Mouse (Mus musculus) intestine, postnatal 0 days (tissue): ENCODE results near the gene Letmd1. TPM values are rescaled to one million over a fixed set of nuclear protein-coding genes. Genes with fewer than 3 reads are reported as not detected.

ENCODE experiments used
- ATAC-seq: fragments of 200-750 bp; cut with Nextera tagmentation; 2 replicates; pipeline ENCODE4 v1.8.0; 2017; ENCODE audit warnings: mild to moderate bottlenecking, moderate TSS enrichment, moderate library complexity
- H3K27ac ChIP-seq: fragments of 300-500 bp; sonication (generic); 2 replicates; pipeline ENCODE4 v1.5.1; 2014; ENCODE audit warnings: mild to moderate bottlenecking, low read depth, low read length, moderate library complexity
- H3K27me3 ChIP-seq: fragments of 300-500 bp; sonication (generic); replicated peaks from 2 replicates; pipeline ENCODE4 v1.6.1; 2014; ENCODE audit warnings: low read length, mixed read lengths; ENCODE audit not compliant: control insufficient read depth, insufficient read depth
- H3K36me3 ChIP-seq: fragments of 300-500 bp; sonication (generic); 2 replicates; pipeline ENCODE4 v1.6.1; 2014; ENCODE audit warnings: mild to moderate bottlenecking, moderate library complexity; ENCODE audit not compliant: control insufficient read depth, insufficient read depth
- H3K4me1 ChIP-seq: fragments of 300-500 bp; sonication (generic); replicated peaks from 2 replicates; pipeline ENCODE4 v1.6.1; 2014; ENCODE audit warnings: antibody characterized with exemption, low read length, mixed read lengths; ENCODE audit not compliant: control insufficient read depth, insufficient read depth
- H3K4me2 ChIP-seq: fragments of 300-500 bp; sonication (generic); replicated peaks from 2 replicates; pipeline ENCODE4 v1.6.1; 2014; ENCODE audit warnings: low read depth, mild to moderate bottlenecking, moderate library complexity
- H3K4me3 ChIP-seq: fragments of 300-500 bp; sonication (generic); 2 replicates; pipeline ENCODE4 v1.5.1; 2014; ENCODE audit warnings: low read depth, low read length
- H3K9ac ChIP-seq: fragments of 300-500 bp; sonication (generic); 2 replicates; pipeline ENCODE4 v1.6.1; 2014; ENCODE audit warnings: mild to moderate bottlenecking, low read depth, low read length
- H3K9me3 ChIP-seq: fragments of 300-500 bp; sonication (generic); 2 replicates; pipeline ENCODE4 v1.6.1; 2016; ENCODE audit warnings: mixed run types; ENCODE audit not compliant: control insufficient read depth
- CTCF ChIP-seq: sonication (generic); IDR thresholded peaks from 2 replicates; pipeline ENCODE4 v1.5.1; 2016; ENCODE audit warnings: low read depth, mild to moderate bottlenecking, control low read depth, antibody characterized with exemption, moderate library complexity
- WGBS: fragments of 180-500 bp; shearing (Covaris S2); extraction: QIAGEN DNeasy Blood & Tissue Kit; methylation state at CpG from one replicate; pipeline ENCODE4 v1.1.7; 2014; 5-methylcytosine and 5-hydroxymethylcytosine counted together
- polyA plus RNA-seq: library from polyadenylated mRNA; unstranded; fragments of >200 nt; fragmentation: Nextera tagmentation; extraction: Ambion mirVana; gene quantifications from 2 replicates; pipeline ENCODE4 v1.2.1, GENCODE M21; 2015

Letmd1 gene
- polyA plus RNA-seq, 1 experiment from 2014 or later, result 10.6 TPM

DNA sequence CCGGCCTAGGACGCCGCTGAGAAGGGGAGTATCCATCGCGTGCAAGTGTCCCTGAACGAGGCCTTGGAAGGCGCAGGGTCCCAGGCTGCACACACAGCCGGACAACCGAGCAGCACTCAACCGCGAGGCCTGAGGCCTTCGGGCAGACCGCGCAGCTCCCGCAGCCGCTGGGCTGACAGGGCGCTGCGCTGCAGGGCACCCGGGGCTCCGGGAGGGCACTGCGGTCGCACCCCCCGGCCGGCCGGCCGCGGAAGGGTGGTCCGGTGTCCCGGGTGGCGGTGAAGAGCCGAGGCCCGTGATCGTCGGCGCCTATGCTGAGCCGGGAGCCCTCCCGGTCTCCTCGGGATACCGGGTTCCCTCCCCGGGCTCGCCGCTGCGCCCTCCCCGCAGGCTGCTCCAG is 46.3 kb upstream of the Letmd1 start:
- H3K4me3 ChIP-seq, result peak overlapping the region; percentile 85
- peak overlapping the region; percentile 91 for H3K27ac ChIP-seq
- WGBS, result under 1% methylated on average over 33 of the region's 44 CpGs

DNA sequence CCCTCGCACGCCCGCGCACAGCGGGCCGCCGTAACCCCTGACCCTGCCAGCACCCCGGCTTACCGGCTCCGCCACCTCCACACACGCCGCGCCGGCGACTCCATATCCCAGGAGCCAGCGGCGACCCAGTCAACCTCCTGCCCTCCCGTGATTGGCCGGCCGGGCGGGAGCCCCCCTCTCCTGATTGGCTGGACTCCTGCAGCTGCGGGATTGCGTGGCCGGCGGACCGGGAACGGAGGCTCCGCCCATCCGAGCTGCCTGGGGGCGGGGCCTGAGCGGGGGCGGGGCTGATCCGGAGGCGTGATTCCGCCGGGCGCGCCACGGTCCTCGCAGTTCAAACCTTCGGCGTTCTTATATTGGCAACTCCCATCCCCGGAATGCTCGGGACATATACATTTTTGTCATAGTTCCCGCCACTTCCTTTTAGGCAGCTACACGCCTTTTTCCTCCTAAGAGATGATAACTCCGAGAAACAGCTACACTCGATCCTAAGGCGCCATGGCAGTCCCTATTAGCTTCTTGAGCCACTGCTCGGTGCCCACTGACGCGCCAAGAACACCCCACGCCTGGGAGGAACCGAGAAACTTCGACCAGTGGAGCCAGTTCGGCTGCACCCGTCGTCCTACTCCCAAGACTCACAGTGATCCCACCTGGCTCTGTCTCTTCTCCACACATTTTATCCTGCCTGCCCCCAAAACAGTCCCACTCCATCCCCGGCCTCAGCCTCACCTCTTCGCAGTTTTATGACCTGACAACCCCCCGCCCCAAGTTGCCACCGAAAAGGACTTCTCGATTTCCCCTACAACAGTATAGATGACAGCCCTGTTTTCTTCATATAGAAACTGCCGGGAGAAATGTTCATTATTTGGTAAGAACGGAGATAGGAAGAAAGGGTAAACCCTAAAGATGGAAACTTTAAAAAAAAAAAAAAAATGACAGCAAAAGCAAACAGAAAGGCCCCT is 45.6 kb upstream of the Letmd1 start:
- Histone ChIP-seq H3K27ac (peak overlapping the region; percentile 91), H3K27me3 (no peaks in the 10 kb centered on the region)
- no peak for TF ChIP-seq CTCF

More for the DNA sequence above, 46.3 kb upstream of the Letmd1 start:
- no peaks in the 10 kb centered on the region for H3K27me3 ChIP-seq
- no peak for TF ChIP-seq CTCF
- H3K9me3 ChIP-seq, result no peaks in the 10 kb centered on the region
- peak overlapping the region; percentile 83 for H3K4me2 ChIP-seq
- peak overlapping the region; percentile 95 for H3K9ac ChIP-seq
- H3K36me3 ChIP-seq, result no peaks in the 10 kb centered on the region
- H3K4me1 ChIP-seq, result no peaks in the 10 kb centered on the region
- ATAC-seq, result peak; percentile 23

DNA sequence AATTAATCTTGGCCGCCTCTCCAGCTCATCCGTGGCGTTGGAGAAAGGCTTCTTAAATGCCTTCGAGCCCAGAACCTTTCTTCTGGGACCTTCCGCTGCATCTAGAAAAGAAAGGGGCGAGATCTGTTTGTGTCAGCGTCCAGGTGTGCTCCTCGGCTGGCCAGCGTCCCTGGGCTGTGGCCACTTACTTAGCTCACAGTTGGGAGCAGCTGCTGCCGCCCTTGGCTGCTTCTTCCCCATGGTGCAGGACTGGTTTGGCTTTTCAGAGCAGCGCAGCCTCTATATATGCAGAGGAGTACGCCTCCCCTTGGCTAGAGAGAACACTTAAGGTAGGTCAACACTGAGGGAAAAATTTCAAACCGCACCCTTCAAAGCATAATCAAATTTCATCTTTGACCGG is 44.9 kb upstream of the Letmd1 start:
- peak overlapping the region; percentile 45; the same call in 1 of the 2 replicates for H3K9ac ChIP-seq
- peak; percentile 37; the same call in 1 of the 2 replicates for ATAC-seq
- H3K9me3 ChIP-seq, result no peaks in the 10 kb centered on the region
- H3K4me2 ChIP-seq, result peak overlapping the region; percentile 83
- 2% methylated on average over 14 of the region's 14 CpGs for WGBS
- TF ChIP-seq CTCF, result peak; percentile 20; the same call in 1 of the 2 replicates
- peak overlapping the region; percentile 91 for H3K27ac ChIP-seq
- no peaks in the 10 kb centered on the region for H3K36me3 ChIP-seq
- H3K27me3 ChIP-seq, result no peaks in the 10 kb centered on the region
- peak overlapping the region; percentile 85 for H3K4me3 ChIP-seq
- H3K4me1 ChIP-seq, result no peaks in the 10 kb centered on the region; the same call in 1 of the 2 replicates

More for the DNA sequence above, 45.6 kb upstream of the Letmd1 start:
- 1% methylated on average over 64 of the region's 65 CpGs for WGBS
- Histone ChIP-seq H3K4me2 (peak overlapping the region; percentile 83), H3K9me3 (no peaks in the 10 kb centered on the region), H3K4me3 (peak overlapping the region; percentile 85), H3K4me1 (no peaks in the 10 kb centered on the region; the same call in 1 of the 2 replicates), H3K9ac (peak overlapping the region; percentile 95), H3K36me3 (no peaks in the 10 kb centered on the region)
- ATAC-seq, result peak; percentile 94

- Histone ChIP-seq H3K27ac (peak within 1 kb of the TSS; percentile 91), H3K4me2 (peak within 1 kb of the TSS; percentile 83), H3K27me3 (no peaks in the 10 kb centered on the region), H3K4me3 (peak within 1 kb of the TSS; percentile 85), H3K9ac (peak within 1 kb of the TSS; percentile 45; the same call in 1 of the 2 replicates), H3K9me3 (no peaks in the 10 kb centered on the region), H3K36me3 (no peaks in the 10 kb centered on the region), H3K4me1 (no peaks in the 10 kb centered on the region; the same call in 1 of the 2 replicates)
- WGBS, result 22% methylated on average over 17 of the region's 17 CpGs
- peak; percentile 42 for ATAC-seq
- TF ChIP-seq CTCF, result 0 out of 2 replicates have a peak, but pooled peaks have one; percentile 2
Measured at GRCm38 (mm10) chr15:100424396-100425122, 44.3 kb upstream of the Letmd1 start, which contains the start of gene Slc11a2. Slc11a2 (minus strand) TSS chr15:100425072.

DNA sequence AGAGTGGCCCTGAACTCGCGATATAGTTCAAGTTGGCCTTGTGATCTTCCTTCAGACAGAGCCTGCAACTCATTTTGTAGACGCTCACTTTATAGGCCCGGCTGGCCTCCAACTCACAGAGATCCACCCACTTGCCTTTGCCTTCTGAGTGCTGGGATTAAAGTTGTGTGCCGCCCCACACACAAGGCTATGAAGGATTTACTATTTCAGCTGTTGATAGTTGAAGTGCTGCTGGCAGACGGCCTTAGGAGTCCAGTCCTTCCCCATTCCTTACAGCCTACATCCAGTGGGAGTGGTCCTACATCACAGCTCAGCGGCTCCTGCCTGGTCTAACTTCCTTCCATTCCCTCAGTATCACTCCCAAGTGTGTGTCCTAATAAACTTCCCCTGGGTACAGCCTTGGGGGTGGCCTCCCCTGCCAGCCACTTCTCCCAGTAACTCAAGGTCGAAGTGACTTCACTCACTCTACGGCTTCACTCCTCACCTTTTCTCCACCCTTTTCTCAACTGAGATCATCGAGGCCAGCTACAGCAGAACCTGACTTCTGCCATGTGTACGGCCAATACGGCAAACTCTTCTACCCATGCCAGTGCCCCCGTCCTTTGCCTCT is 40.4 kb upstream of the Letmd1 start:
- Histone ChIP-seq H3K4me3 (no peak overlapping the region), H3K27me3 (no peaks in the 10 kb centered on the region), H3K9me3 (no peaks in the 10 kb centered on the region), H3K27ac (peak overlapping the region; percentile 35; the same call in 1 of the 2 replicates), H3K36me3 (no peaks in the 10 kb centered on the region), H3K9ac (no peak overlapping the region), H3K4me1 (peaks cover 3% of the 10 kb centered on the region; the same call in 1 of the 2 replicates), H3K4me2 (no peak overlapping the region)
- TF ChIP-seq CTCF, result no peak
- WGBS, result 59% methylated on average over 13 of the region's 13 CpGs
- no peak for ATAC-seq
